Mouse (Mus musculus) heart, embryonic 10.5 days (tissue): ENCODE results near the gene Ncoa5. TPM values are rescaled to one million over a fixed set of nuclear protein-coding genes. Genes with fewer than 3 reads are reported as not detected.
A peak's percentile ranks its signal among the peaks of the same experiment; 100 is the strongest.

Experiments used
- DNase-seq: peaks from one replicate; pipeline ENCODE4 v3.0.0-alpha.2; 2017; ENCODE audit warnings: low spot score
- H3K27ac ChIP-seq: fragments of 300-500 bp; sonication (generic); 2 replicates; pipeline ENCODE4 v1.5.1; 2016; ENCODE audit warnings: mild to moderate bottlenecking
- H3K27me3 ChIP-seq: fragments of 300-500 bp; sonication (generic); 2 replicates; pipeline ENCODE4 v1.6.1; 2016; ENCODE audit warnings: mild to moderate bottlenecking; ENCODE audit not compliant: poor library complexity, insufficient read depth, severe bottlenecking
- H3K36me3 ChIP-seq: fragments of 300-500 bp; sonication (generic); 2 replicates; pipeline ENCODE4 v1.6.1; 2016; ENCODE audit warnings: mild to moderate bottlenecking, moderate library complexity
- H3K4me1 ChIP-seq: fragments of 300-500 bp; sonication (generic); 2 replicates; pipeline ENCODE4 v1.6.1; 2016; ENCODE audit warnings: mild to moderate bottlenecking
- H3K4me3 ChIP-seq: fragments of 300-500 bp; sonication (generic); 2 replicates; pipeline ENCODE4 v1.5.1; 2016; ENCODE audit warnings: mild to moderate bottlenecking, moderate library complexity
- H3K9me3 ChIP-seq: fragments of 300-500 bp; sonication (generic); 2 replicates; pipeline ENCODE4 v1.6.1; 2016; ENCODE audit warnings: mild to moderate bottlenecking, moderate library complexity
- WGBS: fragments of 180-500 bp; shearing (Covaris S2); methylation state at CpG from one replicate; pipeline ENCODE4 v1.1.7; 2016; 5-methylcytosine and 5-hydroxymethylcytosine counted together
- polyA plus RNA-seq: library from polyadenylated mRNA; unstranded; fragments of >200 nt; fragmentation: Nextera tagmentation; extraction: Ambion mirVana; gene quantifications from 2 replicates; pipeline ENCODE4 v1.2.1, GENCODE M21; 2016

Gene Ncoa5
- polyA plus RNA-seq, 1 experiment from 2014 or later = 64.2 TPM

- 1% methylated on average over 44 of the region's 54 CpGs for WGBS
- H3K9me3 ChIP-seq = no peaks in the 10 kb centered on the region
- H3K36me3 ChIP-seq = no peaks in the 10 kb centered on the region
- H3K4me1 ChIP-seq = peaks cover 19% of the 10 kb centered on the region
- DNase-seq = peak; percentile 85
- peak within 1 kb of the TSS; percentile 89 for H3K27ac ChIP-seq
- H3K4me3 ChIP-seq = peak within 1 kb of the TSS; percentile 82
- H3K27me3 ChIP-seq = peaks cover 50% of the 10 kb centered on the region
Measured at GRCm38 (mm10) chr2:164960716-164961441, 73.8 kb downstream of the Ncoa5 start, which contains the start of gene Slc12a5. TSS of gene Slc12a5 (plus strand) at chr2:164960802.

DNA sequence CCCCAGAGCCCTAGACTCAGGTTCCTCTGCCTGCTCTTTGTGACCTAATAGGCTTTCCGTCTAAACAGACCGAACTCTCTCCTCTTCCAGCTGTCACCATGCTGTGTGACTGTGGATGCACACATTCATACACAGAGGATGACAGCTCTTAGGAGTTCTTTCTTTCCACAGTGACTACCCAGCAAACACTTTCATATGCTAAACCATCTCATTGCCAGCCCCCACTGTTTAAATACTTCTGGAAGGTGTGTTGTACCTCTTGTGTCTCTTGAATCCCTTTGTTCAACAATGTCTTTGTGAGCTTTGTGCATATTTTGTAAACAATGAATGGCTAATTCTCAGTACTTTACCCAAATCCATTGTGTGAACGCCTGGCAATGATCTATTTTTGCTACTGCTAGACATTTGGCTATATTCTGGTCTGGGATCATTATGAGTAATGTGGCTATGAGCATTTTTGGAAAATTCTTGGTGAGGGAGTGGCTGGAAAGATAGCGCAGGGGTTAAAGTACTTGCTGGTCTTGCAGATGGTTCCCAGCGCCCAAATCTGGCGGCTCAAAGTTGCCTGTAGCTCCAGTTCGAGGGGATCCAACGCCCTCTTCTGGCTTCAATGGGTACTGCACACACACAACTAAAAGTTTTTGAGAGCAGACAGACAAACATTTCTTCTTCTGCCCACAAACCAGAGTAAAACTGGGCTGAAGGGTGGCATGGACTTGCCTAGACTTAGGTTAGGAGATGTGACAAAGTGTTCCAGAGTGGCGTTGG, 76.9 kb downstream of the Ncoa5 start:
- H3K36me3 ChIP-seq = no peaks in the 10 kb centered on the region
- H3K27me3 ChIP-seq = peaks cover 49% of the 10 kb centered on the region
- H3K4me3 ChIP-seq = no peak overlapping the region
- no peaks in the 10 kb centered on the region for H3K9me3 ChIP-seq
- WGBS = 64% methylated on average over 9 of the region's 9 CpGs
- no peak overlapping the region for H3K27ac ChIP-seq
- peaks cover 25% of the 10 kb centered on the region for H3K4me1 ChIP-seq
- DNase-seq = no peak

- Histone ChIP-seq H3K36me3 (no peaks in the 10 kb centered on the region), H3K4me3 (no peak overlapping the region), H3K9me3 (no peaks in the 10 kb centered on the region), H3K27me3 (peaks cover 61% of the 10 kb centered on the region), H3K27ac (no peak overlapping the region), H3K4me1 (peaks cover 19% of the 10 kb centered on the region)
- 55% methylated on average over 5 of the region's 5 CpGs for WGBS
- DNase-seq = no peak
Measured at GRCm38 (mm10) chr2:164956195-164956594, 78.5 kb downstream of the Ncoa5 start.

DNA sequence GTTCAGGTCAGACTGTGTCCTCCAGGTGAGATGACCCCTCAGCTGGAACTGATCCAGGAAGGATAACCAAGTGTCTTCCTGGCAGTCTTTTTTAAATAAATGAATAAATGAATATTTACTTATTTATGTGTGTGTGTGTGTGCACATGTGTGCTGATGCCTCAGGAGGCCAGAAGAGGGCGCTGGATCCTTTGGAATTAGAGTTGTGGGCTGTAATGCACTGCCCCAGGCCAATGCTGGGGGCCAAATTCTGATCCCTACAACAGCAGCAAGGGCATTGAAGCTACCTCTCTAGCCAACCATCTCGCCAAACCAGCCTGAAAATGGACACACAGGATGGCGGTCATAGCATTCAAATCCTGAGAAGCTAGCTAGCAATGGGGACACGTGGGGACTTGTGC, 78.9 kb downstream of the Ncoa5 start:
- no peaks in the 10 kb centered on the region for H3K9me3 ChIP-seq
- no peak for DNase-seq
- H3K36me3 ChIP-seq = no peaks in the 10 kb centered on the region
- no peak overlapping the region for H3K27ac ChIP-seq
- H3K4me3 ChIP-seq = no peak overlapping the region
- H3K27me3 ChIP-seq = peaks cover 66% of the 10 kb centered on the region
- 71% methylated on average over 4 of the region's 4 CpGs for WGBS
- peaks cover 15% of the 10 kb centered on the region for H3K4me1 ChIP-seq

GRCm38 (mm10) chr2:164953224-164953623, 81.4 kb downstream of the Ncoa5 start:
- 1% methylated on average over 21 of the region's 21 CpGs for WGBS
- Histone ChIP-seq H3K36me3 (no peaks in the 10 kb centered on the region), H3K9me3 (no peaks in the 10 kb centered on the region), H3K27ac (no peak overlapping the region), H3K27me3 (peaks cover 91% of the 10 kb centered on the region), H3K4me3 (peak overlapping the region; percentile 24), H3K4me1 (peaks cover 27% of the 10 kb centered on the region)
- peak; percentile 87 for DNase-seq

DNA sequence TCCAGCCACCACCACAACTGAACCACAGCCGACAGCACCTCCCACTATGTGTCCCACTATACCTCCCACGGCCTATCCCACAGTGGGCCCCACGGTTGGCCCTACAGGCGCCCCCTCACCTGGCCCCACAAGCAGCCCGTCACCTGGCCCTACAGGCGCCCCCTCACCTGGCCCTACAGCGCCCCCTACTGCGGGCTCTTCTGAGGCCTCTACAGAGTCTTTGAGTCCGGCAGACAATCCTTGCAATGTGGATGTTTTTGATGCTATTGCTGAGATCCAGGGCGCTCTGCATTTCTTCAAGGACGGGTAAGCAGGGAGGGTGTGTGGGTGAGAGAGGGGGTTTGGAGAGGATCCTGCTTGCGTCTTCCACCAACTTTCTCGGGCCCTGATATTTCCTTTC, 82.2 kb downstream of the Ncoa5 start:
- H3K9me3 ChIP-seq = no peaks in the 10 kb centered on the region
- no peak for DNase-seq
- H3K27ac ChIP-seq = no peak overlapping the region
- H3K27me3 ChIP-seq = peaks cover 97% of the 10 kb centered on the region
- peaks cover 34% of the 10 kb centered on the region for H3K4me1 ChIP-seq
- 0 out of 2 replicates have a peak overlapping the region, but pooled peaks have one; percentile 24 for H3K4me3 ChIP-seq
- no peaks in the 10 kb centered on the region for H3K36me3 ChIP-seq
- WGBS = 37% methylated on average over 13 of the region's 13 CpGs

- H3K27ac ChIP-seq = no peak overlapping the region
- H3K9me3 ChIP-seq = no peaks in the 10 kb centered on the region
- no peak overlapping the region for H3K4me3 ChIP-seq
- no peak for DNase-seq
- no peaks in the 10 kb centered on the region for H3K36me3 ChIP-seq
- H3K27me3 ChIP-seq = peaks cover 97% of the 10 kb centered on the region
- 77% methylated on average over 4 of the region's 4 CpGs for WGBS
- H3K4me1 ChIP-seq = peaks cover 34% of the 10 kb centered on the region
Measured at GRCm38 (mm10) chr2:164951745-164952144, 82.9 kb downstream of the Ncoa5 start.

GRCm38 (mm10) chr2:164950501-164950900, 84.2 kb downstream of the Ncoa5 start:
- H3K27me3 ChIP-seq = peaks cover 99% of the 10 kb centered on the region
- DNase-seq = no peak
- H3K36me3 ChIP-seq = no peaks in the 10 kb centered on the region
- H3K9me3 ChIP-seq = no peaks in the 10 kb centered on the region
- no peak overlapping the region for H3K27ac ChIP-seq
- WGBS = 24% methylated on average over 13 of the region's 13 CpGs
- H3K4me3 ChIP-seq = peak overlapping the region; percentile 48; the same call in 1 of the 2 replicates
- H3K4me1 ChIP-seq = peaks cover 34% of the 10 kb centered on the region

Other genes starting within 250 kb of the Ncoa5 start
- gene Snx21, start 249.0 kb downstream of the Ncoa5 start, polyA plus RNA-seq = 19.1 and 29.5 TPM in 2 replicates
- 17.8 and 21.5 TPM in 2 replicates for gene Acot8, start 230.0 kb downstream of the Ncoa5 start, polyA plus RNA-seq
- gene Zswim3, start 229.8 kb downstream of the Ncoa5 start, polyA plus RNA-seq = 7.7 and 9.7 TPM in 2 replicates
- 13.7 and 14.3 TPM in 2 replicates for gene Zswim1, start 212.2 kb downstream of the Ncoa5 start, polyA plus RNA-seq
- gene Spata25, start 206.3 kb downstream of the Ncoa5 start, polyA plus RNA-seq = 0.38 TPM in 1 of 2 replicates, not detected in the other
- 138 and 149 TPM in 2 replicates for gene Ctsa, start 202.0 kb downstream of the Ncoa5 start, polyA plus RNA-seq
- 28.2 and 55.0 TPM in 2 replicates for gene Neurl2, start 201.4 kb downstream of the Ncoa5 start, polyA plus RNA-seq
- gene Pltp, start 177.2 kb downstream of the Ncoa5 start, polyA plus RNA-seq = 8.1 and 12.6 TPM in 2 replicates
- 57.9 and 61.5 TPM in 2 replicates for gene Pcif1, start 155.6 kb downstream of the Ncoa5 start, polyA plus RNA-seq
- gene Zfp335, start 123.1 kb downstream of the Ncoa5 start, polyA plus RNA-seq = 12.6 and 13.5 TPM in 2 replicates
- gene Mmp9, start 94.1 kb downstream of the Ncoa5 start, polyA plus RNA-seq = 0.53 and 1.1 TPM in 2 replicates
- 0.74 and 0.92 TPM in 2 replicates for gene Slc12a5, start 74.1 kb downstream of the Ncoa5 start, polyA plus RNA-seq
- 7.8 and 11.9 TPM in 2 replicates for gene Cd40, start 20.8 kb upstream of the Ncoa5 start, polyA plus RNA-seq
- not detected in 2 replicates for gene 1700025C18Rik, start 55.9 kb upstream of the Ncoa5 start, polyA plus RNA-seq
- 0.04 and 0.12 TPM in 2 replicates for gene Cdh22, start 200.0 kb upstream of the Ncoa5 start, polyA plus RNA-seq